In genomic region chr10:67097437-67098150, GRCm38 (mm10) we compare ENCODE assay signal across 8 mouse cellular contexts. TPM values are rescaled to one million over a fixed set of nuclear protein-coding genes. Genes with fewer than 3 reads are reported as not detected.
DNase-seq lines count a peak whose midpoint lies in the region; ATAC-seq lines count a peak whose summit lies in the region.

No protein-coding gene starts in this region.

- 1% methylated on average over 15 of the region's 15 CpGs for WGBS in kidney, embryonic 14.5 days
- WGBS in hindbrain, embryonic 15.5 days = under 1% methylated on average over 15 of the region's 15 CpGs
- under 1% methylated on average over 15 of the region's 15 CpGs for WGBS in midbrain, embryonic 12.5 days

- H3K4me2 ChIP-seq in kidney, embryonic 14.5 days (replicated peaks; ENCODE audit: low read depth, low read length) = peak overlapping the region; percentile 74
- H3K4me2 ChIP-seq in hindbrain, embryonic 15.5 days = peak overlapping the region; percentile 85
- H3K4me2 ChIP-seq in midbrain, embryonic 12.5 days (replicated peaks) = peak overlapping the region; percentile 78

- H3K4me1 ChIP-seq in kidney, embryonic 14.5 days (ENCODE audit: control insufficient read depth, insufficient read depth, low read length) = peaks cover 39% of the 10 kb centered on the region
- peaks cover 57% of the 10 kb centered on the region for H3K4me1 ChIP-seq in hindbrain, embryonic 15.5 days (replicated peaks)
- peaks cover 48% of the 10 kb centered on the region for H3K4me1 ChIP-seq in midbrain, embryonic 12.5 days

- peak overlapping the region; percentile 100 for H3K9ac ChIP-seq in kidney, embryonic 14.5 days (ENCODE audit: low read depth, low read length)
- H3K9ac ChIP-seq in hindbrain, embryonic 15.5 days = peak overlapping the region; percentile 100
- peak overlapping the region; percentile 98 for H3K9ac ChIP-seq in midbrain, embryonic 12.5 days (replicated peaks)

- no peak for DNase-seq in kidney, adult 8-10 months
- DNase-seq in brain, adult 2 months (ENCODE audit: low read depth, low spot score) = peak; percentile 73
- no peak for DNase-seq in right cerebral cortex, postnatal 10 days (ENCODE audit: low spot score in 2 of 2)
- no peak for DNase-seq in cerebellum, postnatal 36 days
- DNase-seq in right cerebral cortex, postnatal 36 days (ENCODE audit: low spot score in 2 of 2) = no peak

- ATAC-seq in kidney, embryonic 14.5 days (ENCODE audit: low FRiP score, low TSS enrichment) = peak; percentile 52
- ATAC-seq in hindbrain, embryonic 15.5 days (ENCODE audit: low FRiP score, low read depth) = no peak
- no peak for ATAC-seq in midbrain, embryonic 12.5 days (ENCODE audit: low FRiP score, low read depth)

- no peaks in the 10 kb centered on the region for H3K9me3 ChIP-seq in kidney, embryonic 14.5 days (ENCODE audit: control insufficient read depth, low read length)
- H3K9me3 ChIP-seq in hindbrain, embryonic 15.5 days = no peaks in the 10 kb centered on the region
- no peaks in the 10 kb centered on the region for H3K9me3 ChIP-seq in midbrain, embryonic 12.5 days

- no peaks in the 10 kb centered on the region for H3K36me3 ChIP-seq in kidney, embryonic 14.5 days (ENCODE audit: control insufficient read depth, insufficient read depth, low read length)
- no peaks in the 10 kb centered on the region for H3K36me3 ChIP-seq in hindbrain, embryonic 15.5 days
- no peaks in the 10 kb centered on the region for H3K36me3 ChIP-seq in midbrain, embryonic 12.5 days

- H3K27ac ChIP-seq in kidney, embryonic 14.5 days (ENCODE audit: low read depth, low read length) = peak overlapping the region; percentile 99
- H3K27ac ChIP-seq in hindbrain, embryonic 15.5 days (replicated peaks) = peak overlapping the region; percentile 100
- peak overlapping the region; percentile 100; the same call in 1 of the 2 replicates for H3K27ac ChIP-seq in midbrain, embryonic 12.5 days (replicated peaks)

- H3K4me3 ChIP-seq in kidney, embryonic 14.5 days (ENCODE audit: low read length) = peak overlapping the region; percentile 98
- peak overlapping the region; percentile 96 for H3K4me3 ChIP-seq in hindbrain, embryonic 15.5 days
- peak overlapping the region; percentile 94 for H3K4me3 ChIP-seq in midbrain, embryonic 12.5 days

- no peaks in the 10 kb centered on the region for H3K27me3 ChIP-seq in kidney, embryonic 14.5 days (ENCODE audit: control insufficient read depth, insufficient read depth, low read length)
- no peaks in the 10 kb centered on the region for H3K27me3 ChIP-seq in hindbrain, embryonic 15.5 days
- H3K27me3 ChIP-seq in midbrain, embryonic 12.5 days = no peaks in the 10 kb centered on the region

RNA-seq across cellular contexts. Expression of gene Reep3, which starts 0.8 kb away (rescaled TPM):
- 43.5 and 50.6 TPM in 2 replicates for polyA plus RNA-seq in kidney, embryonic 14.5 days (2014; fragmentation: Nextera tagmentation; extraction: Ambion mirVana)
- polyA plus RNA-seq in hindbrain, embryonic 15.5 days (2015; fragmentation: Nextera tagmentation; extraction: Ambion mirVana) = 32.8 and 36.2 TPM in 2 replicates
- polyA plus RNA-seq in midbrain, embryonic 12.5 days (2016; fragmentation: Nextera tagmentation; extraction: Ambion mirVana) = 46.0 and 48.4 TPM in 2 replicates

RNA-seq across cellular contexts. Expression of gene Jmjd1c, which starts 1.7 kb away (rescaled TPM):
- 51.1 and 54.9 TPM in 2 replicates for polyA plus RNA-seq in kidney, embryonic 14.5 days (2014; fragmentation: Nextera tagmentation; extraction: Ambion mirVana)
- 51.0 and 53.9 TPM in 2 replicates for polyA plus RNA-seq in hindbrain, embryonic 15.5 days (2015; fragmentation: Nextera tagmentation; extraction: Ambion mirVana)
- 54.2 and 56.5 TPM in 2 replicates for polyA plus RNA-seq in midbrain, embryonic 12.5 days (2016; fragmentation: Nextera tagmentation; extraction: Ambion mirVana)
